In the genomic region with DNA sequence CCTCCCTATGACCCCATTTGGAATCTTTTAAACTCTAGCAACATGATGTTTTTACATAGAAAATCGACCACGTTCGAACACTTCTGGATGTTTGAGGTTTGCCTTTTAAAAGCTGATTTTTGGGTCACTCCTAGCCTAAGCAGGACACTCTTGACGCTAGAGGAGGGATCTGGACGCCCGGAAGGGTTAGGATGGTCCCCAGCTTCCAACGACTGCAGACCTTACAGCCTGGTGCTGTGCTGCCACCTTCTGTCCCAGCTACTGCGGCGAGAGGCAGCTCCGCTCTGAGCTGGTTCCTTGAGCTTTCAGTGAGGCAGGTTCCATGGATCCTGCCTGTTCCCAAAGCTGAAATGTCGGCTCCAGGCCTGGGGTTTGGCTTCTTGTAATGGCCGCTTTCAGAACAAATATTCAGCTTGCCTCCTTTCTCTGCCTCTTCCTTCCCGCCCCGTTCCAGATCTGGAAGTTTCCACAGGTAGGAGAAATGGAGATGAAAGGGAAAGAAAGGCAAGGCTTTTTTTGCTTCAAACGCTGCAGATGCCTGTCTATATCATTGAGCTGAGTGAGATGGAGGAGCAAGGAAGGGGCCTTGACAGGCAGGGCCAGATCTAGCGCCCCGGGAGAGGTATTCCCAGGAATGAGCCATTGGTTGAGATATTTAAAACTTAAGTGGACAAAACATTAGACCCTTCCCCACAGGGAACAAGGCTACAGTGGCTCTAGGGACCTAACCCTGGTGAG, we compare ENCODE assay signal across 8 mouse cellular contexts.
DNase-seq lines count a peak whose midpoint lies in the region; ATAC-seq lines count a peak whose summit lies in the region.

No protein-coding gene starts in this region.

- H3K9ac ChIP-seq in embryonic facial prominence, embryonic 15.5 days, result no peak overlapping the region
- no peak overlapping the region for H3K9ac ChIP-seq in limb, embryonic 11.5 days (ENCODE audit: low read length)

- peak overlapping the region; percentile 39 for H3K4me2 ChIP-seq in embryonic facial prominence, embryonic 15.5 days (replicated peaks)
- no peak overlapping the region for H3K4me2 ChIP-seq in limb, embryonic 11.5 days (ENCODE audit: low read depth, severe bottlenecking)

- 15% methylated on average over 17 of the region's 17 CpGs for WGBS in embryonic facial prominence, embryonic 15.5 days
- 18% methylated on average over 17 of the region's 17 CpGs for WGBS in limb, embryonic 11.5 days

- H3K9me3 ChIP-seq in embryonic facial prominence, embryonic 15.5 days (replicated peaks), result no peaks in the 10 kb centered on the region
- H3K9me3 ChIP-seq in limb, embryonic 11.5 days (ENCODE audit: control insufficient read depth, low read length), result no peaks in the 10 kb centered on the region

- no peak overlapping the region; the same call in 1 of the 2 replicates for H3K4me3 ChIP-seq in embryonic facial prominence, embryonic 15.5 days (replicated peaks)
- no peak overlapping the region for H3K4me3 ChIP-seq in limb, embryonic 11.5 days (ENCODE audit: low read depth, low read length)

- peak; percentile 17 for DNase-seq in thymus, postnatal 14 days
- DNase-seq in thymus, adult 18-20 months, result no peak
- peak; percentile 20 to 60 for DNase-seq in heart, adult 9 months (ENCODE audit: low spot score in 2 of 2)
- peak; percentile 56 to 72 for DNase-seq in kidney, adult 8-10 months
- peak; percentile 85 for DNase-seq in limb, embryonic 11.5 days (ENCODE audit: low spot score)
- DNase-seq in naive thymus-derived CD4-positive, alpha-beta T cell, adult 2 months (ENCODE audit: low read depth), result peak; percentile 2
- DNase-seq in testis, postnatal 10 days (ENCODE audit: low spot score), result peak; percentile 80

- H3K4me1 ChIP-seq in embryonic facial prominence, embryonic 15.5 days, result peaks cover 28% of the 10 kb centered on the region
- H3K4me1 ChIP-seq in limb, embryonic 11.5 days (ENCODE audit: control insufficient read depth, insufficient read depth, low read length), result peaks cover 28% of the 10 kb centered on the region

- H3K36me3 ChIP-seq in embryonic facial prominence, embryonic 15.5 days, result no peaks in the 10 kb centered on the region
- no peaks in the 10 kb centered on the region for H3K36me3 ChIP-seq in limb, embryonic 11.5 days (ENCODE audit: control insufficient read depth, insufficient read depth, low read length)

- peaks cover 8% of the 10 kb centered on the region for H3K27me3 ChIP-seq in embryonic facial prominence, embryonic 15.5 days
- no peaks in the 10 kb centered on the region for H3K27me3 ChIP-seq in limb, embryonic 11.5 days (ENCODE audit: control insufficient read depth, insufficient read depth, low read length)

- H3K27ac ChIP-seq in embryonic facial prominence, embryonic 15.5 days (replicated peaks), result no peak overlapping the region
- no peak overlapping the region for H3K27ac ChIP-seq in limb, embryonic 11.5 days (replicated peaks; ENCODE audit: low read depth, low read length)

- peak; percentile 89 for ATAC-seq in embryonic facial prominence, embryonic 15.5 days (ENCODE audit: insufficient number of reproducible peaks, low FRiP score, low TSS enrichment, low read depth)
- ATAC-seq in limb, embryonic 11.5 days (ENCODE audit: insufficient number of reproducible peaks, low FRiP score, low TSS enrichment, low read depth), result peak; percentile 82; the same call in 1 of the 2 replicates

Comparison
In these comparisons a context has a peak if more than half of its experiments do, and no peak if none do; other contexts are left out.
1. DNase-seq: peak in thymus, postnatal 14 days (single experiment), heart, adult 9 months (2 of 2), kidney, adult 8-10 months (2 of 2), limb, embryonic 11.5 days (single experiment), naive thymus-derived CD4-positive, alpha-beta T cell, adult 2 months (single experiment) and testis, postnatal 10 days (single experiment); none in thymus, adult 18-20 months (0 of 2).